Mouse (Mus musculus): ENCODE measurements around the gene Ybx2. TPM values are rescaled to one million over a fixed set of nuclear protein-coding genes. Genes with fewer than 3 reads are reported as not detected.

The Ybx2 gene
- 10 to 100 TPM; 14.2 to 32.6 TPM for total RNA-seq (2021)
- long read RNA-seq, experiment 1, transcript Ybx2-201 (9 exons, 1,673 nt), result major isoform, 7 of 19 reads
- long read RNA-seq, experiment 1, partial matches to known transcripts, result 4 of 19 reads
- long read RNA-seq, experiment 1, other reads (novel, unspliced or antisense), result 7 of 19 reads
- long read RNA-seq, experiment 2, partial matches to known transcripts, result 0 of 1 reads
- long read RNA-seq, experiment 2, other reads (novel, unspliced or antisense), result 0 of 1 reads

DNA sequence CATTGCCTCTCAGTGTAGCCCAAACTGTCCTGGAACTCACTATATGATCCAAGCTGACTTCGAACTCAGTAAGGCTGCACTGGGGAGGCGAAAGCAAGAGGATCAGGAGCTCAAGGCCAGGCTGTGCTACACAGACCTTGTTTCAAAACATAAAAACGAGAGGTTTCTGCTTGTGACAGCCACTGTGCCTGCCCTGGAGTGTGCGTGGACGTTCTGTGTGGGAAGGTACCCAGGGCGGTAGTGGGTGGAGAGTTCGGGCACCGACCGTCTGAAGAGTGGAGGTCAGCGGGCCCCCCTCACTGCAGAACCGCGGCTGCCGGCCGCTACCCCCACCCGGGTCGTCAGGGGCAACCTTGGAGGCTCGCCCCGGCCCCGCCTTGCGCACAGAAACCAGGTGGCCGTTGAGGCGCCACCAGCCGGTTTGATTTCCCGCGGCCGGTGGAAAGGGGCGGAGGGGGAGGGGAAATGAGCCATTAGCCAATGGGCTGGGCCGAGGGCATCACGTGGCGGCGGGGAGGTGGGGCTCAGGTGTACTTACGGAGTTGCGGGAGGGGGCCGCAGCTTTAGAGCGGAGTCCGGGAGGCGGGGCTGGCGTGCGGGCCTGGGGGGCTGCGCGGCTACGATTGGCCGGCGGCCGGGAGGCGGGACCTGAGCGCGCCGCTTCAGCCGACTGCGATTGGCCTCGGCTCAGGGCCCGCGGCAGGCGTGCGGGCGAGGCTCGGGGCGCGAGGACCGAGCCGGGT lies at the start of gene Ybx2:
TSS of gene Ybx2 (plus strand) at position 660 of the 743 bp plus-strand sequence.
- DNase-seq (ENCODE audit: low spot score in 2 of 2), result peak; percentile 79 to 81

DNA sequence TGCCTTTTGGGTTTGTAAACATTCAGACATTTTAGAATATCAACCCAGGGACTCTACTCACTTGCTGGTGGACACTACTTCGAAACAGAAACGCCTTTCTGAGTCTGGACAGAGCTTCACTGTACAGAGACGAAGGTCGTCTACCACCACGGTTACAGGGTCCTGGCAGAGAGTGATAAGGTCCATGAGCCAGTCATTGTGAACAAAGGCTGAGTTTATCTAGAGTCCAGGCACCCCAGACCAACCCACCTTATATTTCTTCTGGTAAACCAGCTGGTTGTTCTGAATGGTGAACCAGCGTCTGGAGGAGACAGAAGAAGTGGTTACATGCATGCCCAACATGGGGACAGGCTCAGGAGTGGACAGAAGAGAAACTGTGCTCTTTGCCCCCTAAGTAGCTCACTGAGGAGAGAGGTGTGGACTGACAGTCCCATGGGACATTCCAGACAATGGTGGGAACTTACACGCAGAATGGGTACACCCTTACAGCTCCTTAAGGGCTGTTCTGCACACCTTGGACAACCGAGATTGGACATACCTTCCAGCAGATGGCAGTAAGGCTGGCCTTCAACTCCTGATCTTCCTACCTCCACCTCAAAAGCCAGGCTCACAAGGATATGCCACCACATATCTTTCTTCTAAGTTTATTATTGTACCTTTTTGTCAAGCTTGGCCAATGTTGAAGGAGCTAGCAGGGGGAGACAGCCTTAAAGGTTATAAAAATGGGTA lies 48.5 kb upstream of the Ybx2 start:
- DNase-seq (ENCODE audit: low spot score in 2 of 2), result no peak

DNA sequence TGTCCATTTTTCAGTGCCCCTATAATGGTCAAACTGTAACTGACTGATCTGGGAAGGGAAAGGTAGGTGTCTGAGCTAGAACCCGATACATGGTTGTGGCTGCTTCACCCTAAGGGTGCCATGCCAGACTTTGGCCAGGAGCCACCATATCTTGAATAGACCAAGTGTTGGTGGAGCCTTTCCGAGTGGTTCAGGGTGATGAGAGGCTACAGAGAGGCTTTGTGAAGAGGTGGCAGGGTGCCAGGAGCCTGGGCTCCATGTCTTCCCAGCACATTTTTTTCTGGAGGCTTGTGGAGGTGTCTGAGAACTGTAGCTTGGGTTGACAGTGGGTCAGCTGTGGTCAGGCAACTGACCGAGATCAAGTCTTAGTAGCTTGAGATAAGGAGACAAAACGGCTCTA lies 44.1 kb upstream of the Ybx2 start:
- DNase-seq (ENCODE audit: low spot score in 2 of 2), result no peak

DNA sequence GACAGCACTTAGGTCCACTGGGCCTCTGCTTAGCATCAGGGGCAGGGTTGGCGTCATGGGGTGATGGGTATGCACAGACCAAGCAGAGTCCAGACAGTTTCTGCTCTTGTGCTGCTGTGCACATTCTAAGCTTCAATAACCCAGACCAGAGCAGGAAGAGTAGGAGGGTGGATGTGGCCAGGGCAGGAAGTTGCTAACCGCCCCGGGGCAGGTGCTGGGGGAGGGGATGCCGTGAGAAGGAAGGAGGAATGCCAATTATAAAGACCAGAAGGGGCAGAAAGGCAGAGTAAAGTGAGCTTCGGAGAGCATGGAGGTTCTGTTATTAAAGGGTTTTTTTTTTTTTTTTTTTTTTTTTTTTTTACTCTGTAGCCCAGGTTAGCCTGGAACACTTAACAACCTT lies 40.9 kb upstream of the Ybx2 start:
- DNase-seq (ENCODE audit: low spot score in 2 of 2), result no peak

DNA sequence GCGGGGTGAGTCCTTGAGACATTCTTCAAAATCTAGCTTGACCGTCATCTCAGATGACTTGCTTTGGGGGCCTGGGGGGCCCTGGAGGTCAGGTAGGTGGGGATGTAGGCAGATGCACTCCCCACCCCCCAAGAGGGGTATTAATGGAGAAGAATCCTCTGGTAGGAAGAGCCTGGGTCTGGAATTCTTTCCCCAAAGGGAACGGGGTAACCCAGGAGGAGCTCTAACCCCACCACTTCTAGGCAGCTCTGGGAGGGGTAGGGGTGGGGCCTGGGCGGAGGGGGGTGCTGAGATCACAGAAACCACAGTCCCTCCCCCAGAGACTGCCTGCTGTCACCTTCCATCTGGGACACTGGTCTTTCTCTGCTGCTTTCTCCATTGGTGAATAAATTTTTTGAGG lies 40.3 kb upstream of the Ybx2 start, which contains the start of gene Acap1:
TSS of gene Acap1 (minus strand) at position 249 of the 400 bp plus-strand sequence.
- no peak for DNase-seq (ENCODE audit: low spot score in 2 of 2)

DNA sequence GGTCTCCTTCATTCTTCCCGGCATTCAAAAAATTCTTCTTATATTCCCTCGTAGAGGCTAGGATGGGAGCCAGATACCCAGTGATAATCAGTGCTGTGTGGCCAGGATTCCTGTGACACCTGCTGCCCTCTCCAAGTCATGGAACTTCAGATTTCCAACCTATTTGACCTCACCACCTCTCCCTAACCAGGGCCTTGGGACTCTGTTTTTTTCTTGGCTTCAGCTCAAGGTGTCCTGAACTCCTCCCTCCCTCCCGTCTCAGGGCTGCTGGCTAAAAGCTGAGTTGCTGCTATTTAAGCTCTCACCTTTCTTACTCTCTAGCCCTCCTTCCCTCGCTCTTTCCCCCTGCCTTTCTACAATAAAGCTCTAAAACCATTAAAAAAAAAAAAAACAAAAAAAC lies 35.7 kb upstream of the Ybx2 start:
- DNase-seq (ENCODE audit: low spot score in 2 of 2), result no peak

DNA sequence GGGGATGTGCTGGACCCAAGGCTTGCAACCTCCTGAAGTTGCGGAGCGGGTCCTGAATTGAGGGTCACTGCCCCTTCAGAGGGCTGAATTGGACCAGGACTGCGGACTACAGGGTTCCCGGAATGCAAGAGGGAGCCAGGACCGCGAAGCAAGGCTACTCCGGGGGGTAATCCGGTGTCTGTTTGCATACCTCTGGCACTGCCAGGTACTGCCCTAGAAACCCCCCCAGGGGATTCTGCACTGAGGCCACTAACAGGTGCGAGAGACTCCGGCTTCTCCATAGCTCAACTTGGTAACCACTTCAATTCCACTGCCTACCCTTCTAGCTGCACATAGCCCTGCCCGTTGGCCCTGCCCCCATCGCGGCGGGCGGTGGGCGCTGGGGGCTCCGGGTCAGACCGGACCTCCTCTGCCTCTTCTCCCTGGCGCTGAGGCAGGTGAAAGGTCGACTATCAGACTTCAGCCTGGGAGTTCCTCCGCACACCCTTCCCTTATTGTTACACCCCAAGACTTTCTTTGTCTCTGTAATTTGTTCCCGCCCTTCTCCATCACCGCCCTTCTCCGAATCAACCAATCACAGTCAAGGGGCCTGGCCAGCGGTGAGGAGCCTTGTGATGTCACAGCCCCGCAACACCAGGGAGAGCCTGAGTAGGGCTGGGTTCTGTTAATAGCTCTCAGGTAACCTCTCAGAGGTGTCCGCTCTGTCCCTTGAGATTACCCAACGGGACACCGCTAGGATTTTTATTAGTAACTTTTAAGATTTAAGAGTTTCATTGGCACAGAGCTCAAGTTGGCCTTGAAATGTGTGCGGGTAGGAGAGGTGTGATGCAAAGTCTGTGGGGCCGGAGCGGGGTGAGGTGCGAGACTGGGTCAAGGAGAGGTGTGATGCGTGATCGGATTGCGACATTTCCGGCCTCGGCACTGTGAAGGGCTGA lies 34.9 kb upstream of the Ybx2 start, which contains the start of the genes 2810408A11Rik and Neurl4:
TSS of gene 2810408A11Rik (minus strand) at position 517 of the 935 bp plus-strand sequence.
TSS of gene Neurl4 (plus strand) at position 602 of the 935 bp plus-strand sequence.
- DNase-seq (ENCODE audit: low spot score in 2 of 2), result peak; percentile 71 to 72

DNA sequence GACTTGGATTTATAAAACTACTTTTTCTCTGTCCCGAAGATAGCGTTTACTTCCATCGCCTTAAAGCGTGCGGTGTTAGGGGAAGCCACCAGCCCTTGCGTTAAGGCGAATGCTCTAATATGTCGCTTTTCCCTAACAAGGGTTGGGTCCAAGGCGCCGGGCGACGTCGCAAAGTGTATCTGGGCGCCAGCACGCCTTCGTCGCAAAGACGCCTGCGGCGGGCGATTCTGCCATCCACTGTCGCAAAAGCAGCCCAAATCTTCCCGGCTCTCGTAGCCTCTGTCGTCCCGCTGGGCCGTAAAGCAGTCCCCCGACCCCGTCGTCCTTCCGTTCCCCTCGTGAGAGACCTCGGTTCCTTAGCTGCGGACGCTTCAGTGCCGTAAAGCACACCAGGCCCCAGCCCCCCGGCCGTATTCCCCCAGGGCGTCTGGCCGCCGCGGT lies 34.2 kb upstream of the Ybx2 start:
- peak; percentile 81 to 87 for DNase-seq (ENCODE audit: low spot score in 2 of 2)

DNA sequence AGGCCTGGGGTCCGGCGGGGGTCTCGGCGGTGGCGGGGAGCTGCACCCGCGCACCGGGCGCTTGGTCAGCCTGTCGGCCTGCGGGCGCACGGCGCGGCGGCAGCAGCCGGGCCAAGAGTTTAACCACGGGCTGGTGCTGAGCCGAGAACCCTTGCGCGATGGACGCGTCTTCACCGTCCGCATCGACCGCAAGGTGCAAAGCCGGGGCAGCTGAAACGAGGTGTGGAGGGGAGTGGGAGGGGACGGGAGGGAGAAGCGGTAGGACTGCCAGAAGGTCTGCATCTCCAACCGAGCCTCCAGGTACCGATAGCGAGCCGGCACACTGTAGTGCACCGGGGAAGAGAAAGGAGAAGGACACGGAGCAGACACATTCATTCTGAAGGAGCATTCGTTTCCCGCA lies 33.6 kb upstream of the Ybx2 start:
- DNase-seq (ENCODE audit: low spot score in 2 of 2), result no peak

DNA sequence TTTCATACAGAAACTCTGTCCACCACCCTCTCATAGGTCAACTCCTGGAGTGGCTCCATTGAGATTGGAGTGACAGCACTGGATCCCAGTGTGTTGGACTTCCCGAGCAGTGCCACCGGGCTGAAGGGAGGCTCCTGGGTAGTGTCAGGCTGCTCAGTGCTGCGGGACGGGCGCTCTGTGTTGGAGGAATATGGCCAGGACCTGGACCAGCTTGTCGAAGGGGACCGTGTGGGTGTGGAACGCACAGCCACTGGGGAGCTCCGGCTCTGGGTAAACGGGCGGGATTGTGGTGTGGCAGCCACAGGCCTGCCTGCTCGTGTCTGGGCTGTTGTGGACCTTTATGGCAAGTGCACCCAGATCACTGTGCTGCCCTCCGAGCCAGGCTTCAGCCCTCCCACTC lies 32.6 kb upstream of the Ybx2 start:
- DNase-seq (ENCODE audit: low spot score in 2 of 2), result no peak

DNA sequence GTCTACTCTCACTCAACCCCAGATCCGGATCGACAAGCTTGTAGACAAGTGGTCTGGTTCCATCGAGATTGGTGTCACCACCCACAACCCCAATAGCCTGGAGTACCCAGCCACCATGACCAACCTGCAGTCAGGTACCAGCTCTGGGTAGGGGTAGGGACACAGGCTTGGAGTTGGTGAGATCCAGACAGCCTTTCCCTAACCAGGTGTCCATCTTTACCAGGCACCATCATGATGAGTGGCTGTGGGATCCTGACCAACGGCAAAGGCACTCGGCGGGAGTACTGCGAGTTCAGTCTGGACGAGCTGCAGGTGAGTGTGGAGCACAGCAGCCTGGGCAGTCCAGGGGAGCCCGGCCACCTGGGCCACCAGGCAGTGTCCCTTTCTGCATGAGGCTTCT lies 31.3 kb upstream of the Ybx2 start:
- no peak for DNase-seq (ENCODE audit: low spot score in 2 of 2)

DNA sequence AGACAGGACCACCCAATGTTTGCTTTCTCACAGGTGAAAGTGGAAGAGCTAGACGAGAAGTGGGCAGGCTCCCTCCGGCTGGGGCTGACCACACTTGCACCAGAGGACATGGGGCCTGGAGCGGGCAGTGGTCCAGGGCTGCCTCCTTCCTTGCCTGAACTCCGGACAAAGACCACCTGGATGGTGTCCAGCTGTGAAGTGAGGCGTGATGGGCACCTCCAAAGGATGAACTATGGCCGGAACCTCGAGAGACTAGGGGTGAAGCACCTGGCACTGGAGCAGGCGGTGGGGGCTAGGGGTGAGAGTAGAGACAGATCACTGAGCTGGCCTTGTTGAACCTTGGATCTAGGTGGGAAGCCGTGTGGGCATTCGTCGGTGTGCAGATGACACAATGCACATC lies 27.0 kb upstream of the Ybx2 start:
- DNase-seq (ENCODE audit: low spot score in 2 of 2), result no peak

DNA sequence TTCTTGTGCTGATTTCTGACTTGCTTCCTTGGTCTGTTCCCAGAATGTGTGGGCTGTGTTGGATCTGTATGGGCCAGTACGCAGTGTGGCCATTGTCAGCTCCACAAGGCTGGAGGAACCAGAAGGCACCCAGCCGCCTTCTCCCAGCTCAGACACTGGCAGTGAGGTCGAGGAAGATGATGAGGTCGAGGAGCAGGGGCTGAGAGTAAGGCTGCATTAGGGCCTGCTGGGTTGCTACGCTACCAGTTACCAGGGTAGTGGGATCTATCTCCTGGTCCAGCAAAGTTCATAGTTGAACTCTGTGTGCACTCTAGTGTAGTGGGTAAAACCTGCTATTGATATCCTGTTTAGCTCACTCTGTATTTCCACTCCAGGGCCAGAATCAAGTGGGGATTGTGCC lies 26.4 kb upstream of the Ybx2 start:
- DNase-seq (ENCODE audit: low spot score in 2 of 2), result no peak

DNA sequence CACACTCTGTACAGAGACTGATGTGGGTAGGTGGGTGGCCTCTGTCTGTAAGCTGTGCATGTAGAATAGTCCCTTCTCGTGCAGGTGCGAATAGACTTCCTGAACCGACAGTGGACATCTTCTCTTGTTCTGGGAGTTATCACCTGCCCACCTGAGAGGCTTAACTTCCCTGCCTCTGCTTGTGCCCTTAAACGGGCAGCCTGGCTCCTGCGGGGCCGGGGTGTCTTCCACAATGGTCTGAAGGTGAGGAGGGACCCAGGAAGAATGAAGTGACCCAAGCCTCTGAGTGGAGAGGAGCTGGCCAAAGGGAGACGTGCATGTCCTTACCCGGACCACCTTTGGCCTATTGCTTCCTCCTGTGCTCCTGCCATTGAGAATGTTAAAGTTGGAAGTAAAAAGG lies 25.4 kb upstream of the Ybx2 start:
- DNase-seq (ENCODE audit: low spot score in 2 of 2), result no peak

DNA sequence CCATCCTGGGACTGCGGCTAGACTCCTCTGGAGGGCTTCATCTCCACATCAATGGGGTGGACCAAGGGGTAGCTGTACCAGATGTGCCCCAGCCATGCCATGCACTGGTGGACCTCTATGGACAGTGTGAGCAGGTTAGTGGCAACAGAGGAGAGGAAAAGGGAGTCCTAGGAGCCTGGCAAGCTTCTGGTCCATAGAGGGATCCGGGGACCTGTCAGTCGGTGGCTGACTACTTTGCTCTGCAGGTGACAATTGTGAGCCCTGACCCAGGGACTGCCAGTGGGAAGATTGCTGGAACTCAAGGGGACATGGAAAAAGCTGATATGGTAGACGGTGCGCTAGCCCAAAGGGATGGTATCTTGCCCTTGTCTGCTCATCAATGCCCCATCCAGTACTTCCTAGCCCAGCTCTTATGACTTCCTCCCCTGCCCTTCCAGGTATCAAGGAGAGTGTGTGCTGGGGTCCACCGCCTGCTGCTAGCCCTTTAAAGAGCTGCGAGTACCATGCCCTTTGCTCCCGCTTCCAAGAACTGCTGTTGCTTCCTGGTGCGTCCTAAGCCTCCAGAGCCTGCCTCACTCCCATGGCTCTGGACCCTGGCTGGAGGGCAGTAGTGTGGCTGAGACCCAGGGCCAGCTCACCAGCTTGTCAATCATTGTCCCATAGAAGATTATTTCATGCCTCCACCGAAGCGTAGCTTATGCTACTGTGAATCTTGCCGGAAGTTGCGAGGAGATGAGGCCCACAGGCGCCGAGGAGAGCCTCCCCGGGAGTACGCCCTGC lies 24.6 kb upstream of the Ybx2 start:
- no peak for DNase-seq (ENCODE audit: low spot score in 2 of 2)

DNA sequence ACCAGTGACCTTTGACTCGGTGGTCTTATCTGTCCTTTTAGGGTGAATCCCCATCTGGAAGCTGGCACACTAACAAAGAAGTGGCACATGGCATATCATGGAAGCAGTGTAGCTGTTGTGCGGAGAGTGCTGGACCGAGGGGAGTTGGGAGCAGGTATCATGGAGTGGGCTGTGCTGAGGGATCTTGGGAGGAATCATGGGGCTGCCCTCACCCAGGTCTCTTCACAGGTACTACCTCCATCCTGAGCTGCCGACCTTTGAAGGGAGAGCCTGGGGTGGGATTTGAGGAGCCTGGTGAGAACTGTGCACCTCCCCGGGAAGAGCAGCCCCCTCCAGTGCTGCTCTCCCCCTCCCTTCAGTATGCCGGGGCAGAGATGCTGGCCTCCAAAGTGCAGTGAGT lies 23.9 kb upstream of the Ybx2 start:
- no peak for DNase-seq (ENCODE audit: low spot score in 2 of 2)

DNA sequence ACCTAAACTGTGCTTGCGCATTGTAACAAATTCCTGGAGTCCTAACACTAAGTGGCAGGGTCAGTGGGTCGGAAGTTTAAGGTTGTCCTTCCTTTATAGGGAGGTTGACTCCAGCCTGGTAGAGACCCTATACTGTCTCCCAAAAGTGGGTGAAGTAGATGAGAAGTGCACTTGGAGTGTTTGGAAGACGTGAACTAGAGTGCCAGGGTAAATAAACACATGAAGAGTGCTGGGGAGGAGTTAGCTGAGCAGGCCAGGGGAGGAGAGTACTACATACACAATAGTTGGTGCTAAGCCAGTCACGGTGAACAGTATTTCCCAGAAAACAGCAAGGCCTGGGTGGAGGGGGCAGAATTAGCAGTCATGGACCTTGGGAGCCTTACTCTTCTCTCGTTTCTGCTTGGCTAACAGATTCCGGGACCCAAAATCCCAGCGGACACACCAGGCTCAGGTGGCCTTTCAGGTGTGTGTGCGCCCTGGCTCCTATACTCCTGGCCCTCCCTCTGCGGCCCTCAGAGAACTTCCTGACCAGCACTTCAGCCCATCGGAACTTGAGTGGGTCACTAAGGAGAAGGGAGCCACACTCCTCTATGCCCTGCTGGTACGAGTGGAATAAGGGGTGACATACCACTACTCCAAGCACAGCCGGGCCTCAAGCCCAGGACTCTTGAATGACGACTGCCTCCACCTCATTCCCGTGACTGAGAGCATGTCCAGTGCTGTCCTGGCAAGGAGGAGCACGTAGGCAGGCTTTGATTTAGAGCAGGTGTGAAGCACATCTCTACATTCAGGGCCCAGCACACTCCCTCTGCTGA lies 22.7 kb upstream of the Ybx2 start:
- DNase-seq (ENCODE audit: low spot score in 2 of 2), result no peak

DNA sequence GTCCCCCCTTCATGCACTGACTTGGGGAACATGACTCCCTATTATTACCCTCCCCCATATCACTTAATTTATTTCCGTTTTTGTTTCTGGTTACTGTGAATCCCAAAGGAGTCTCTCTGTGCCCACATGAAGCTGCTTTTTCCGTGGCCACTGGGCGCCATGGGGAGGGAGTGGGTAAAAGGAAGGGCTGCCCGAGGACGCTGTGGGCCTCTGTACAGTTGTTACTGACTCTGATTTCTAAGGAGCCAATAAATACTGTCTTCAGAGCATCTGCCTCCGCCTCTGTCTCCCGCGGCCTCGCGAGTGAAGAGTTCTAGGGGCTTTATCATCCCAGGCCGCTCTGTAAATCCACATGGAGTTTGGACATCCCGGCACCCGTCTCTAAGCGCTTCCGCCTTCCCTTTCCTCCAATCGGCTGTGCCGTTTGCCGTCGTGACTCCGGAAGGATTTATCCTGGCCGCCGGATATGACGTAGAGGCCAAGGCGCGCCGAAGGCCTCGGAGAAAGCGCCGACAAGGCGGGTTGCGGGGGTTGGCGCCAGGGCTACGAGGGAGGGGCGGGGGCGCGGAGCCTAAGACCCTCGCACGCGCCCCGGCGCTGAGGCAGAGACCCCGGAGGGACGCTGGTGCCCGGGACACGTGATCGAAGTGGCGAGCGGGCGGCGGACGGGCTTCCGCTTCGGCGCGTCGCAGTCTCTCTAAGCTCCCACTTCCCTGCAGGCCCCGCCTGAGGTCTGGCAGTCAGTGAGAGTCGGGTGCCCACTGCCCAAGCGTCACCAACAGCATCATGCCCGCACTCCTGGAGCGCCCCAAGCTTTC lies 21.8 kb upstream of the Ybx2 start, which contains the start of gene Gps2:
TSS of gene Gps2 (plus strand) at position 335 of the 818 bp plus-strand sequence.
- peak; percentile 91 for DNase-seq (ENCODE audit: low spot score in 2 of 2)
